7 mouse cellular contexts compared by ENCODE assay signal in the genomic region with DNA sequence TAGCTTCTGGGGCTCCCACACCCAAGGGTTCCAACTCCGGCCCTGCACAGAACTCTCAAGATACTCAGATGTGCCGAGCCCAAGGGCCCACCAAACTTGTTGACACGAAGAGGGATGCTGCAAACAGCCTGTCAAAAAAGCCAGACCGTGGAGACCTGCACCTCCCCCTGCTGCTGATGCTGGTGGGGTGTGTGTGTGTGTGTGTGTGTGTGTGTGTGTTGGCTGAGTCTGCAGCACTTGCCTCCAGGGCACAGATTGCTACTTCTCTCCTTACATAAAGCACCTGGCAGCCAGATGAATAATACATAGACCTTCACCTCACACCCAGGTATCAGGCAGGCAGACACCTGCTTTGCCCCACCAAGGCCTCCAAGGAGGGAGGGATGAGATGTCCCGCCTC. TPM values are rescaled to one million over a fixed set of nuclear protein-coding genes. Genes with fewer than 3 reads are reported as not detected.
DNase-seq lines count a peak whose midpoint lies in the region; ATAC-seq and TF ChIP-seq lines count a peak whose summit lies in the region.

No protein-coding gene starts in this region.

- no peak for DNase-seq in lung, adult 2 months
- DNase-seq in lung, postnatal 36 days: no peak
- DNase-seq in brain, adult 2 months (ENCODE audit: low read depth, low spot score): peak; percentile 57
- no peak for DNase-seq in gastrocnemius, postnatal 25 days
- no peak for DNase-seq in Muller cell, postnatal 12 days (ENCODE audit: inconsistent ontology term)

- peak overlapping the region; percentile 84 for H3K4me3 ChIP-seq in lung, adult 2 months (replicated peaks; ENCODE audit: extremely low read depth, low read depth, low read length)
- peak overlapping the region; percentile 94 for H3K4me3 ChIP-seq in hindbrain, embryonic 12.5 days
- peak overlapping the region; percentile 93 for H3K4me3 ChIP-seq in midbrain, embryonic 16.5 days (ENCODE audit: low read depth, low read length)

- 15% methylated on average over 5 of the region's 5 CpGs for WGBS in lung, adult 2 months
- WGBS in hindbrain, embryonic 12.5 days: 25% methylated on average over 5 of the region's 5 CpGs
- 23% methylated on average over 5 of the region's 5 CpGs for WGBS in midbrain, embryonic 16.5 days

- no peak for TF ChIP-seq POLR2A in lung, adult 2 months (IDR thresholded peaks at IDR 0.05; ENCODE audit: borderline replicate concordance, extremely low read depth, low read depth, low read length)

- H3K4me2 ChIP-seq in hindbrain, embryonic 12.5 days (replicated peaks): peak overlapping the region; percentile 83
- peak overlapping the region; percentile 89 for H3K4me2 ChIP-seq in midbrain, embryonic 16.5 days (ENCODE audit: low read length)

- peaks cover 33% of the 10 kb centered on the region for H3K4me1 ChIP-seq in lung, adult 2 months (ENCODE audit: control insufficient read depth, insufficient read depth, low read length)
- peaks cover 40% of the 10 kb centered on the region for H3K4me1 ChIP-seq in hindbrain, embryonic 12.5 days
- H3K4me1 ChIP-seq in midbrain, embryonic 16.5 days (ENCODE audit: control insufficient read depth, insufficient read depth, low read length): peaks cover 35% of the 10 kb centered on the region

- TF ChIP-seq CTCF in lung, adult 2 months (IDR thresholded peaks at IDR 0.05; ENCODE audit: insufficient read depth, low read length): no peak

- H3K36me3 ChIP-seq in hindbrain, embryonic 12.5 days: no peaks in the 10 kb centered on the region
- H3K36me3 ChIP-seq in midbrain, embryonic 16.5 days (ENCODE audit: control insufficient read depth, insufficient read depth, low read length): no peaks in the 10 kb centered on the region

- H3K27me3 ChIP-seq in hindbrain, embryonic 12.5 days: peaks cover 10% of the 10 kb centered on the region; the same call in 1 of the 2 replicates
- no peaks in the 10 kb centered on the region for H3K27me3 ChIP-seq in midbrain, embryonic 16.5 days (ENCODE audit: control insufficient read depth, insufficient read depth, low read depth, low read length)

- no peak for ATAC-seq in hindbrain, embryonic 12.5 days (ENCODE audit: low FRiP score)
- no peak for ATAC-seq in midbrain, embryonic 16.5 days

- H3K9me3 ChIP-seq in hindbrain, embryonic 12.5 days (replicated peaks): no peaks in the 10 kb centered on the region
- H3K9me3 ChIP-seq in midbrain, embryonic 16.5 days (replicated peaks; ENCODE audit: control insufficient read depth, low read length, poor library complexity, severe bottlenecking): no peaks in the 10 kb centered on the region

- H3K9ac ChIP-seq in hindbrain, embryonic 12.5 days: peak overlapping the region; percentile 96
- H3K9ac ChIP-seq in midbrain, embryonic 16.5 days (ENCODE audit: low read depth, low read length): peak overlapping the region; percentile 98

- H3K27ac ChIP-seq in hindbrain, embryonic 12.5 days: peak overlapping the region; percentile 81; the same call in 1 of the 2 replicates
- H3K27ac ChIP-seq in midbrain, embryonic 16.5 days (ENCODE audit: low read length): no peak overlapping the region; the same call in 1 of the 2 replicates

RNA-seq across cellular contexts. Expression of a gene that starts 1.2 kb away (rescaled TPM):
- polyA plus RNA-seq in lung, adult 2 months (2012; rRNA removed): 269 and 331 TPM in 2 replicates
- polyA plus RNA-seq in hindbrain, embryonic 12.5 days (2016; fragmentation: Nextera tagmentation; extraction: Ambion mirVana): 46.2 and 52.0 TPM in 2 replicates
- 42.5 and 43.2 TPM in 2 replicates for polyA plus RNA-seq in midbrain, embryonic 16.5 days (2015; fragmentation: Nextera tagmentation; extraction: Ambion mirVana)
- total RNA-seq in gastrocnemius, postnatal 25 days (2021): 10 to 100 TPM; 28.4 to 30.4 TPM

RNA-seq across cellular contexts. Expression of a gene that starts 53.2 kb away (rescaled TPM):
- 90.8 and 109 TPM in 2 replicates for polyA plus RNA-seq in lung, adult 2 months (2012; rRNA removed)
- 280 and 284 TPM in 2 replicates for polyA plus RNA-seq in hindbrain, embryonic 12.5 days (2016; fragmentation: Nextera tagmentation; extraction: Ambion mirVana)
- 193 and 218 TPM in 2 replicates for polyA plus RNA-seq in midbrain, embryonic 16.5 days (2015; fragmentation: Nextera tagmentation; extraction: Ambion mirVana)
- total RNA-seq in gastrocnemius, postnatal 25 days (2021): 10 to 100 TPM; 43.1 to 43.9 TPM

RNA-seq across cellular contexts. Expression of a gene that starts 55.8 kb away (rescaled TPM):
- polyA plus RNA-seq in lung, adult 2 months (2012; rRNA removed): 12.1 and 21.0 TPM in 2 replicates
- polyA plus RNA-seq in hindbrain, embryonic 12.5 days (2016; fragmentation: Nextera tagmentation; extraction: Ambion mirVana): 1.4 and 1.5 TPM in 2 replicates
- polyA plus RNA-seq in midbrain, embryonic 16.5 days (2015; fragmentation: Nextera tagmentation; extraction: Ambion mirVana): 0.85 and 0.86 TPM in 2 replicates
- 1 to 10 TPM; 2.7 to 3.8 TPM for total RNA-seq in gastrocnemius, postnatal 25 days (2021)
